Mouse (Mus musculus): ENCODE results near the gene Dnajc10.

The Dnajc10 gene

GRCm38 (mm10) chr2:80315242-80316161 lies at the start of gene Dnajc10:
Dnajc10 (plus strand) TSS chr2:80315466.
- in situ Hi-C loops (cut with MboI; ENCODE audit: low pct_unique_long_range_greater_than_20kb in 1 of 2, low sequenced_read_pairs in 2 of 2, unreplicated experiment in 1 of 2): no loop called here

- in situ Hi-C loops (cut with MboI; ENCODE audit: low pct_unique_long_range_greater_than_20kb in 1 of 2, low sequenced_read_pairs in 2 of 2, unreplicated experiment in 1 of 2): loop anchor here in 1 of 2 experiments (10.0 kb wide), 1 partner anchor 402 kb away; no protein-coding TSS in a partner anchor
Observed at GRCm38 (mm10) chr2:80266894-80267293, 48.4 kb upstream of the Dnajc10 start.

GRCm38 (mm10) chr2:80268053-80268452 lies 47.2 kb upstream of the Dnajc10 start:
- in situ Hi-C loops (cut with MboI; ENCODE audit: low pct_unique_long_range_greater_than_20kb in 1 of 2, low sequenced_read_pairs in 2 of 2, unreplicated experiment in 1 of 2): loop anchor here in 1 of 2 experiments (10.0 kb wide), 1 partner anchor 403 kb away; no protein-coding TSS in a partner anchor

GRCm38 (mm10) chr2:80271431-80271830 lies 43.8 kb upstream of the Dnajc10 start:
- in situ Hi-C loops (cut with MboI; ENCODE audit: low pct_unique_long_range_greater_than_20kb in 1 of 2, low sequenced_read_pairs in 2 of 2, unreplicated experiment in 1 of 2): loop anchor here in 1 of 2 experiments (10.0 kb wide), 1 partner anchor 407 kb away; no protein-coding TSS in a partner anchor

GRCm38 (mm10) chr2:80273038-80273437 lies 42.2 kb upstream of the Dnajc10 start:
- in situ Hi-C loops (cut with MboI; ENCODE audit: low pct_unique_long_range_greater_than_20kb in 1 of 2, low sequenced_read_pairs in 2 of 2, unreplicated experiment in 1 of 2): loop anchor here in 1 of 2 experiments (10.0 kb wide), 1 partner anchor 408 kb away; no protein-coding TSS in a partner anchor

GRCm38 (mm10) chr2:80273763-80274162 lies 41.5 kb upstream of the Dnajc10 start:
- in situ Hi-C loops (cut with MboI; ENCODE audit: low pct_unique_long_range_greater_than_20kb in 1 of 2, low sequenced_read_pairs in 2 of 2, unreplicated experiment in 1 of 2): loop anchor here in 1 of 2 experiments (10.0 kb wide), 1 partner anchor 409 kb away; no protein-coding TSS in a partner anchor

GRCm38 (mm10) chr2:80275136-80275535 lies 40.1 kb upstream of the Dnajc10 start:
- in situ Hi-C loops (cut with MboI; ENCODE audit: low pct_unique_long_range_greater_than_20kb in 1 of 2, low sequenced_read_pairs in 2 of 2, unreplicated experiment in 1 of 2): loop anchor here in 1 of 2 experiments (10.0 kb wide), 1 partner anchor 410 kb away; no protein-coding TSS in a partner anchor

- in situ Hi-C loops (cut with MboI; ENCODE audit: low pct_unique_long_range_greater_than_20kb in 1 of 2, low sequenced_read_pairs in 2 of 2, unreplicated experiment in 1 of 2): no loop called here
Observed at GRCm38 (mm10) chr2:80282214-80282613, 33.1 kb upstream of the Dnajc10 start.

GRCm38 (mm10) chr2:80286397-80286796 lies 28.9 kb upstream of the Dnajc10 start:
- in situ Hi-C loops (cut with MboI; ENCODE audit: low pct_unique_long_range_greater_than_20kb in 1 of 2, low sequenced_read_pairs in 2 of 2, unreplicated experiment in 1 of 2): no loop called here

GRCm38 (mm10) chr2:80292172-80292571 lies 23.1 kb upstream of the Dnajc10 start, which contains the start of gene Prdx6b:
Prdx6b (plus strand) TSS chr2:80292472.
- in situ Hi-C loops (cut with MboI; ENCODE audit: low pct_unique_long_range_greater_than_20kb in 1 of 2, low sequenced_read_pairs in 2 of 2, unreplicated experiment in 1 of 2): no loop called here

- in situ Hi-C loops (cut with MboI; ENCODE audit: low pct_unique_long_range_greater_than_20kb in 1 of 2, low sequenced_read_pairs in 2 of 2, unreplicated experiment in 1 of 2): no loop called here
Observed at GRCm38 (mm10) chr2:80298334-80298733, 16.9 kb upstream of the Dnajc10 start.

- in situ Hi-C loops (cut with MboI; ENCODE audit: low pct_unique_long_range_greater_than_20kb in 1 of 2, low sequenced_read_pairs in 2 of 2, unreplicated experiment in 1 of 2): no loop called here
Observed at GRCm38 (mm10) chr2:80300806-80301205, 14.5 kb upstream of the Dnajc10 start.

- in situ Hi-C loops (cut with MboI; ENCODE audit: low pct_unique_long_range_greater_than_20kb in 1 of 2, low sequenced_read_pairs in 2 of 2, unreplicated experiment in 1 of 2): no loop called here
Observed at GRCm38 (mm10) chr2:80303957-80304356, 11.3 kb upstream of the Dnajc10 start.

GRCm38 (mm10) chr2:80307701-80308100 lies 7.6 kb upstream of the Dnajc10 start:
- in situ Hi-C loops (cut with MboI; ENCODE audit: low pct_unique_long_range_greater_than_20kb in 1 of 2, low sequenced_read_pairs in 2 of 2, unreplicated experiment in 1 of 2): no loop called here

GRCm38 (mm10) chr2:80309775-80310174 lies 5.5 kb upstream of the Dnajc10 start:
- in situ Hi-C loops (cut with MboI; ENCODE audit: low pct_unique_long_range_greater_than_20kb in 1 of 2, low sequenced_read_pairs in 2 of 2, unreplicated experiment in 1 of 2): no loop called here

- in situ Hi-C loops (cut with MboI; ENCODE audit: low pct_unique_long_range_greater_than_20kb in 1 of 2, low sequenced_read_pairs in 2 of 2, unreplicated experiment in 1 of 2): no loop called here
Observed at GRCm38 (mm10) chr2:80310772-80311171, 4.5 kb upstream of the Dnajc10 start.

GRCm38 (mm10) chr2:80311350-80311749 lies 3.9 kb upstream of the Dnajc10 start:
- in situ Hi-C loops (cut with MboI; ENCODE audit: low pct_unique_long_range_greater_than_20kb in 1 of 2, low sequenced_read_pairs in 2 of 2, unreplicated experiment in 1 of 2): no loop called here

- in situ Hi-C loops (cut with MboI; ENCODE audit: low pct_unique_long_range_greater_than_20kb in 1 of 2, low sequenced_read_pairs in 2 of 2, unreplicated experiment in 1 of 2): no loop called here
Observed at GRCm38 (mm10) chr2:80314201-80314600, 1.1 kb upstream of the Dnajc10 start.

- in situ Hi-C loops (cut with MboI; ENCODE audit: low pct_unique_long_range_greater_than_20kb in 1 of 2, low sequenced_read_pairs in 2 of 2, unreplicated experiment in 1 of 2): no loop called here
Observed at GRCm38 (mm10) chr2:80314854-80315241, 418 bp upstream of the Dnajc10 start.

Measured in mouse embryonic stem cell (cell line).